Mouse (Mus musculus): ENCODE data around the gene Lef1.

The Lef1 gene

GRCm38 (mm10) chr3:131196050-131196449 lies 85.8 kb downstream of the Lef1 start:
- no peak for DNase-seq

DNA sequence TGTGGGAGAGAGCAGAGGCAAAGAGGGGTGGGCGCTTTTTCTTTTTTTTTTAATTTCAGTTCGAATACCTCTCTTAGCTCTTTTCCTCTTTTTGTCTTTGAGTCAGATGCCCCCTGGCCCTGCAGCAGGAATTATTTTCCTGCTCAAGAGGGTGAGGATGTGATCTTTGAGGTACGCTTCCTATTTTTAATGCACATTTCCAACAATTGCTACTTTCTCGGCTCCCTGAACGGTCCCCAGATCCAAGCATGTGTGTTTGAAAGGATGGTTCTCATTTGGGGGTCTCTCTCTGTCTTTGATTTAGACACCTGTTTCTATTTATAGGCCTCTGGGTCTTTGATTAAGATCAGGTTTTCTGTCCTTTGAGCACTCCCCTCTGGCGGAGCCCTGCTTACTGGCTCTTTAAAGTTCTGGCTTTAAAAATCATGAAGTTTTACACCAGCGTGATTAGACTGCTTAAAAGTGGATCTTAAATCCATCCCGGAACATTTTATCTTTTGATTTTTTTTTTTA lies 86.3 kb downstream of the Lef1 start:
- no peak for DNase-seq

- no peak for DNase-seq
Measured at GRCm38 (mm10) chr3:131198991-131199390, 88.7 kb downstream of the Lef1 start.

DNA sequence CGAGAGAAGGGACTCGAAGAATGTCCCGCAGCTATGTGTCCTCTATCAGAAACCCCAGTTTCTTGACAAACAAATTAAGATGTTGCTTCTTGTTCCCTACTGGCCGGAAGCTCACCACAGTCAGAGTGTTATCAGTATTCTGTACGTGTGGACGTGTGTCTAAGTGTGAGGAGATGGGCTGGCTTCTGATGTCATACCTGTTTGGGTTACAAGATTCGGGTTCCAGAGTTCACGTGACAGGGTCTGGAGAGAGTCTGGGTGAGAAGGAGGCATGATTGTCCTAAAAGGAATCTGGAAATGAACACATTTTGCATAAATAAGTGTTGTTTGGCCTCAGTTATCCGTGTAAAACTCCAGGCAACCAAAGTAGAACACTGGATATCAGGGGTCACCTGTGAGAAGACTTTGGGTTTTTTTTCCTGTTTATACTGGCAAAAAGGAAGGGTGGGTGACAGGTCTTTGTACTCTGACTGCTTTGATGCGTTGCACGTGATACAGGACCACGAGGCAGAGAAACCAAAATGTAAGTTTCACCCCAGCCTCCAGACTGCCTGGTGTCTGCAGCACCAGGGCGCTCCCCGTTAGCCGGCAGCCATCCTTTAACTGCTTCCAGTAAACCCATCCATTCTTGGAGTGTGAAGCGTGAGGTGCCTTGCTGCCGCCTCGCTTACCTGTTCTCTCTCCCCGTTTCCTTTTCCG lies 89.5 kb downstream of the Lef1 start:
- DNase-seq, result no peak

DNA sequence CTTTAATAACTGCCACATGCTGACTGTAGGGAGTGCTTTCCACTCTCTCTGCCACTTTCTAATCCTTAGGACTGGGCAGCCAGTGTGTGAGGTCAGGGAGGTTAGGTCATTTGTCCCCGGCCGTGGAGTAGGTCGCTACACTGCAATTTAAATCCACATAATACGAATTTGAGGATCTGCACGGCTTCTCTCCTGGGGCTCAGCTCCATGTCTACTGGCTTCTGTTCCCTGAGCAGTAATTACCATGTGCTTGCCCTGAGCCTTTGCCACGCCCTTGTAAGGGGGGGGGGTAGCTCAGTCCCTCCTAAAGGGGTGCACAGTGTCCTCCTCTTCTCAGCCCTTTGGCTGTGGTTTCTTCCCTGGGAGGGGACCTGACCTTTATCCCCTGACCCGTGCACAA lies 92.0 kb downstream of the Lef1 start:
- DNase-seq, result no peak

GRCm38 (mm10) chr3:131207846-131208245 lies 97.6 kb downstream of the Lef1 start:
- no peak for DNase-seq

- DNase-seq, result peak; percentile 18 to 45
Measured at GRCm38 (mm10) chr3:131208265-131208891, 98.1 kb downstream of the Lef1 start.

GRCm38 (mm10) chr3:131212200-131212599 lies 101.9 kb downstream of the Lef1 start:
- DNase-seq, result no peak

GRCm38 (mm10) chr3:131214060-131214658 lies 103.9 kb downstream of the Lef1 start:
- DNase-seq, result no peak

- peak in 1 of 2 experiments; percentile 53 for DNase-seq
Measured at GRCm38 (mm10) chr3:131214841-131215240, 104.6 kb downstream of the Lef1 start.

DNA sequence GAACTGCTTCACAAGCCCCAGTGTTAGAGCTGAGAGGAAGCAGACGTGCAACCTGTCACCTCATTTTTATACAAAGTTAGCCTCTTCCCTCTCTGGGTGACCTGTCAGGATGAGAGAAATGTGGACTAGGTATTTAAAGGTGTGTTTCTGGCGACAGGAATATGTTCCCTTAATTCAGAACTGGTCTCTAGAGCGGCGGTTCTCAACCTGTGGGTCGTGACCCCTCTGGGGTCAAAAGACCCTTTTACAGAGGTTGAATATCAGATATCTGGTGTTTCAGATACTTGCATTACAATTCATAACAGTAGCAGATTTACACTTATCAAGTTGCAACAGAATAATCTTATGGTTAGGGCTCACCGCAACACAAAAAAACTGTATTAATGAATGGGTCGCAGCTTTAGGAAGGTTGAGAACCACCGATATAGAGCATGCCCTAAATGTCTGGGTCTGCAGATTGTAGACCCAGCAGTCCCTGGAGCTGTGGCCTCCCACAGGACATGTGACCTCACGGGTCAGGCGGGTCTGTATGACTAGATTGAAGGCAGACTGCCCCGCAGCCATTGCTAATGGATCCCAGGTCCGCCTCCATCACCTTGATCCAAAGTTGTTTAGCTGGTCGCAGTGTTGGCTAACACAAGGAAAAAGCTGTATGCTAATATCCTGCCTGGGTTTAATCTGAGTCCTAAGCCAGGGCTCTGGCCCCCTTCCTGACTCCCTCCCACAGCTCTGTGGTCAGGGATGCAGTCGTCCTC lies 108.5 kb downstream of the Lef1 start:
- no peak for DNase-seq

- DNase-seq, result no peak
Measured at GRCm38 (mm10) chr3:131228083-131228482, 117.8 kb downstream of the Lef1 start.

- DNase-seq, result peak; percentile 9 to 42
Measured at GRCm38 (mm10) chr3:131237061-131237460, 126.8 kb downstream of the Lef1 start.

- DNase-seq, result peak; percentile 76 to 84
Measured at GRCm38 (mm10) chr3:131237785-131238633, 127.7 kb downstream of the Lef1 start.

- peak; percentile 42 to 71 for DNase-seq
Measured at GRCm38 (mm10) chr3:131245766-131246578, 135.7 kb downstream of the Lef1 start.

- no peak for DNase-seq
Measured at GRCm38 (mm10) chr3:131246579-131247046, 136.3 kb downstream of the Lef1 start.

DNA sequence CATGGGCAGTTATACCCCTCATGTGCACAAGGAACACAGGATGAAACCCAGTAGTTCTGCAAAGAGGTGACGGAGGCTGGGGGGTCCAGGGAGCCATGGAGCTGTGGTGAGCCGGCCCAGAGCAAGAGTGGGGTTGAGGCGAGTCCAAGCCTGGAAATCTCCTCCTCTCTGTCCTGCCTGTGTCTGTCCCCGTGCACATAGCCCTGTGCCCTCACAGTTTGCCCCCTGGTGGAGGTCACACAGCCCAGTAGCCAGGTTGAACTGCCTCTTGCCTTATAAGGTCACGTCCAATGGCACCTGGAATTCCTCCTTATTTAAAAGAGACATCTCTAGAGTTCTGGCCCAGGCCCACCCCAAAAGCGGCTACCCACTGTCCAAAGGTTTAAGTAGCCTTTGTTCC lies 137.2 kb downstream of the Lef1 start:
- no peak for DNase-seq

DNA sequence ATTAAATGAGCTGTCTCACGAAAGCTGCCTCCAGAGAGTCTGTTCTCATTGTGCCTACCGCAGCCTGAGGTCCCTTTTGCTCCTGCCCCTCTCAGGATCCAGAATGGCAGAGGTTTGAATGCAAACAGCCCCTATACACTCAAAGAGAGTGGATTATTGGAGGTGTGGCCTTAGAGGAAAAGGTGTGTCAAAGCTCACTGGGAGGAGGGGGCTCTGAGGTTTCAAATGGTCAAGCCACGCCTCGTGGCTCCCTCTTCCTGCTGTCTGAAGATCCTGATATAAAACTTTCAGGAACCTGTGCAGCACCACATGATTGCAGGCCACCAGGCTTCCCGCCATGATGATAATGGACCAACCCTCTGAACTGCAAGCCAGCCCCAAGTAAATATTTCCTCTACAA lies 137.6 kb downstream of the Lef1 start:
- DNase-seq, result no peak

GRCm38 (mm10) chr3:131248444-131248843 lies 138.2 kb downstream of the Lef1 start:
- DNase-seq, result no peak

- no peak for DNase-seq
Measured at GRCm38 (mm10) chr3:131250283-131250682, 140.0 kb downstream of the Lef1 start.

- no peak for DNase-seq
Measured at GRCm38 (mm10) chr3:131250978-131251377, 140.7 kb downstream of the Lef1 start.
